Mouse (Mus musculus): Measurements from ENCODE around the gene Nkx1-1.

- TF ChIP-seq CTCF (IDR thresholded peaks at IDR 0.05; ENCODE audit: control insufficient read depth, insufficient read depth, low read length), result peak; percentile 75
- TF ChIP-seq POLR2A (IDR thresholded peaks at IDR 0.05; ENCODE audit: borderline replicate concordance, control insufficient read depth, low read depth, low read length), result no peak
Measured at GRCm38 (mm10) chr5:33442927-33443710, 9.3 kb upstream of the Nkx1-1 start.
